ENCODE assay signal across 18 mouse cellular contexts in genomic region chr6:114304668-114305067, GRCm38 (mm10). TPM values are rescaled to one million over a fixed set of nuclear protein-coding genes. Genes with fewer than 3 reads are reported as not detected.
"Had no signal": no experiment of that assay in that cellular context is flagged by ENCODE, and none has a peak within 500 bp of the region (broad histone marks: within the 10 kb centered on the region; RNA-seq: fewer than 3 reads in every experiment).

No protein-coding gene starts in this region.

- H3K4me1 ChIP-seq: neural tube, embryonic 13.5 days; stomach, embryonic 15.5 days had no signal

- H3K9me3 ChIP-seq: neural tube, embryonic 12.5 days; neural tube, embryonic 13.5 days; neural tube, embryonic 15.5 days; stomach, embryonic 15.5 days had no signal

- H3K27ac ChIP-seq: neural tube, embryonic 12.5 days; neural tube, embryonic 13.5 days; neural tube, embryonic 15.5 days; stomach, embryonic 15.5 days had no signal

- H3K36me3 ChIP-seq: stomach, embryonic 15.5 days had no signal

- H3K4me2 ChIP-seq: neural tube, embryonic 12.5 days; neural tube, embryonic 13.5 days; neural tube, embryonic 15.5 days; stomach, embryonic 15.5 days had no signal

- H3K4me3 ChIP-seq: neural tube, embryonic 12.5 days; neural tube, embryonic 13.5 days; neural tube, embryonic 15.5 days; stomach, embryonic 15.5 days had no signal

- H3K27me3 ChIP-seq: neural tube, embryonic 15.5 days had no signal

- DNase-seq: retina, postnatal 1 day; right cerebral cortex, adult 18-20 months; right cerebral cortex, postnatal 14 days; right cerebral cortex, postnatal 25 days; right cerebral cortex, postnatal 4 days; spleen, adult 18-20 months; thymus, adult 18-20 months; thymus, adult 2 months; thymus, postnatal 14 days; thymus, postnatal 25 days; thymus, postnatal 36 days; thymus, postnatal 4 days had no signal

- H3K9ac ChIP-seq: neural tube, embryonic 12.5 days; neural tube, embryonic 13.5 days; neural tube, embryonic 15.5 days; stomach, embryonic 15.5 days had no signal

RNA-seq across cellular contexts. Expression of gene Slc6a1, which starts 22.2 kb away (rescaled TPM):
- total RNA-seq: neutrophil, adult 5-6 weeks had no signal
- polyA plus RNA-seq: stomach, embryonic 16.5 days had no signal
